Mouse (Mus musculus) lung, adult 18-20 months (tissue): ENCODE data around the gene Nr1h4.

Experiments
- DNase-seq, 2 experiments: peaks; one replicate each; pipeline ENCODE4 v3.0.0; 2022; ENCODE audit warnings: mixed read lengths in 2 of 2

Gene Nr1h4

DNA sequence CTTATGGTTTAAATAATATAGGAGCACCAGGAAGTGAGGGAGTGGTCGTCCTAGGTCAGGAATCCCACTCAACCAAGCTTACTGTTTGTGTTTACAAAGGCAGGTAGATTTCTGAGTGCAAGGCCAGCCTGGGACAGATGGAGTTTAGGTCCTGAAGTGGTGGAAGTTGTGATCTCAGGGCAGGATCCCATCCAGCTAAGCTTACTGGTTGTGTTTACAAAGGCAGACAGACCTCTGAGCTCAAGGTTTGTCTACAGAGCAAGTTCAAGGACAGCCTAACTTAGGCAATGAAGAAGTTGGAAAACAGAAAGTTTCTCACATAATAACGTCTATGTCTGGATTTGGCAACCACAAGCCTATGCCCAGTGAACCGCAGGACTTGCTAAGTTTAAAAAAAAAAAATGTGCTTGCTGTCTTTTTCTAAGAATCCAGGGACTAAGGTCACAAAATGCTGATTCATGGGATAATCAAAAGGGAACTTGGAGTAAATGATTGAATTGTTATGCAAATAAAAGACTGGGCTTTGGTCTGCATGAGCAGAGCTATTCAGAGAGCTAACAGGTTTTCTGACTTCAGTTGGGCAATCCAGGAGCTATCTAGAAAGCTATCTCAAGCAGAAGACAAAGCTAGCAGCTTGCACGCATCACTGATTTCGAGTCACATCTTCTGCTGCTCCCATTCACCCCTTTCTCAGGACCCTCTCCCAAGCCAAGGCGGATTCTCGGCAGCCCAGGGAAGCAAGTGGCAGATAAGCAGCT is 62.6 kb downstream of the Nr1h4 start:
- no peak for DNase-seq

GRCm38 (mm10) chr10:89464760-89465405 is 68.5 kb downstream of the Nr1h4 start:
- no peak for DNase-seq

- DNase-seq = no peak
Observed at GRCm38 (mm10) chr10:89462890-89463289, 70.5 kb downstream of the Nr1h4 start.

DNA sequence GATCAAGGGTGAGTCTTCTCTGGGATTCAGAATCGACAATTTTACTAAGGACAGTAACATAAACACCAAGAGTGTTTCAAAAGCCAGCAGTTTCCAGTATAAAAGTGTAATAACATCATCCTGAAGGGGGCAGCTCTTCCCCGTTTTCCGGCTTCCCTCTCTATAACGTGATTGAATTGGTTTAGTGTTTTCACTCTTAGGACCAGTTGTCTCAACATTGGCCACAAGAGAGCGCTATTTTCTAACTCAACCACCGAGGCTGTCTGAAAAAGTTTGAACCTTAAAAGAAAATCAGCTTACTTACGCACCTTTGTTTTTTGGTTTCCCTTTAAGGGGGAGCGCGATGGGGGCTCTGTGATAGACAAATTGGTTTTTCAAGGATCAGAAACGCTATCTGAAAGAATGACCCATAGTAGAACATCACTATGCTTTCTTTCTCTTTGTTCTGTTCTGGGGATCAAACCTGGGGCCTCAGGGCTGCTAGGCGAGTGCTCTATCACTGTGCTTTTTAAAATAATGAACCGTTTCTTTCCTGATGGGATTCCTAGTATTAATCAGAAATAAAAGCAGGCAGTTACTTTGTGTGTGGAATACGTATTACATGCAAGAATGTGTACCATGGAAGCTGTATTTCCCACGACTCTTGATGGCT is 71.4 kb downstream of the Nr1h4 start:
- peak; percentile 50 to 77 for DNase-seq

DNA sequence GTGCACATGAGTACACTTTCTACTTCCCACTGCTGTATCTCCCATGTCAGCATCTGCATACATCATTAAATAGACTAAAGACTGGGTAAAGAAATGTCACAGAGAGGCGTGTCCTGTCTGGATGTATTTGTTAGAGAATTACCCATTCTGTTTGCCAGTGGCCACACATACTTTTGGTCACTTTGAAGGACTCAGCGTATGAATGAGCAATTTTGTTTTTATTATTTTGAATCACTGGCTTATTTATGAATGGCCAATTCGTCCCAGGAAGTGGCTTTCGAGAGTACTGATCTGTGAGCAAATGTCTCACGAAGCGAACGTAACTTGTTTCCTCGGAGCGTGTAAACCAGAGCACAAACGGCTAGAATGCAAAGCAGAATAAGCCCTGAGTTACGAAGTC is 72.4 kb downstream of the Nr1h4 start:
- DNase-seq = no peak

GRCm38 (mm10) chr10:89458770-89459169 is 74.6 kb downstream of the Nr1h4 start:
- peak; percentile 27 to 59 for DNase-seq

GRCm38 (mm10) chr10:89453794-89454193 is 79.6 kb downstream of the Nr1h4 start:
- DNase-seq = no peak

DNA sequence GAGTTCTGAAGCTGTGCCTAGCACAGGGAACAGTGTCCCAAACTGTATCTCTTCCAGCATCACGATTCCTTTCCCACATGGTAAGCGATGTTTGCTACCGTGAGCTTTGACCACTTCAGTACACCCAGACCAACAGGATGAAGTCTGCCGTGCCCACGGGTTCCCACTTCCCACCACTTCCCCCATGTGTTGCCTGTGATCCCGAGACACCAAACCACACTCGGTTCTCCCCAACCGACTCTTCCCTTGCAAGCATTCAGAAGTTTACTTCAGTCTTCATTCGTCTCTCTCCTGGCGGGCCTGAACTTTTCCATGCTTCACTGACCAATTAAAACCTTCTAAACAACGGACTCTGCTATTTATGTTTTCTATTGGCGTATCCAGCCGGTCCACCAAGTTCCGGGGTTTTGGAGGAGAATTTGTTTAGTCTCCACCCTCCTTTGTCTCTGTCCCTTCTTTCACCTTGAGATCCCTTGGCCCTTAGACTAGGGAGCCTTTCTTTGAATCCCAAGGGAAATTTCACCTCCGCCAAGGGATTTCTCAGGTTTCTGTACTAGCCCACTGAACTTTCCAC is 80.2 kb downstream of the Nr1h4 start:
- no peak for DNase-seq

- no peak for DNase-seq
Observed at GRCm38 (mm10) chr10:89450411-89450810, 83.0 kb downstream of the Nr1h4 start.

DNA sequence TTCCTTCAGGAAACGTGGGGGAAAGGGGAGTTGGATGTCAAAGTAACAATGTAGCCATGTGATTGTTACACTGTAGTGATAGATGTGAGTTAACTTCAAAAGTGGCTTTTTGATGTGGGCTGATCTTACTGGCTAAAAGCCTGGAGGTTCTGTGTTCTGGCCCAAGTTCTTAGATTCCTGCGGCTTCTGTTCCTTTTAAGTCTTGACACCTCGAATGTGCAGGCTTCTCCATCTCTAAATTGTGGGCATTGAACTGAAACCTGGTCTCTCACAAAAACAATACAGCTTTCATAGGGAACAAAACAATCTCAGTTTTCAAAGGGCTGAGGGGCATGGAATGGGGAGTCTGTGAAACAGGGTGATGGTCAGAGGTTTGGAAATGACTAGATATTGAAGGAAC is 89.0 kb downstream of the Nr1h4 start:
- DNase-seq = no peak

DNA sequence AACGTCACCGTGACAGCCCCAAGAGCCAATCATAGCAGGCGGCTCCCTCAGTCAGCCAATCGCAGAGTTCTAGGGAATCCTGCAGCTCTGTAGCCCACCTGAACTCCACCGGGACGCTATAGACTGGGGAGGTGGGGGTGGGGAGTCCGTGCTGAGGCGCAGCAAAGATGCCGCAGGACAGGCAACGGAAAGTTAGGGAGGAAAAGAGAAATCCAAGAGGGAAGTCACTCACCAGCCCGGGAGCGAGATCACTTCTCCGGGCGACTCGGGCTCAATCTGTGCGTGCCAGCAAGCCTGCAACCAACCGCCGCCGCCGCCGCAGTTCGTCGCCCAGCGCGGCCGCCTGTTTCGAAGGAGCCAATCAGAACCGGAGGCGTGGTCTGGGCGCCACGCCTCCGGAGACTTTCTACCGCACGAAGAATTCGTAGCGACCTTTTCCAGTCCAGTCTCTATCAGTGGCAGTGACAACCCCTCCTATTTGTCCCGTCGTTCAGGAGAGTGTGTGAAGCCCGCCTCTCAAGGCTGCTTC is 89.7 kb downstream of the Nr1h4 start, which contains the start of gene Gas2l3:
TSS of gene Gas2l3 (minus strand) at position 345 of the 529 bp plus-strand sequence.
- peak; percentile 74 to 78 for DNase-seq

- DNase-seq = peak; percentile 42 to 59
Observed at GRCm38 (mm10) chr10:89443115-89443622, 90.2 kb downstream of the Nr1h4 start.

DNA sequence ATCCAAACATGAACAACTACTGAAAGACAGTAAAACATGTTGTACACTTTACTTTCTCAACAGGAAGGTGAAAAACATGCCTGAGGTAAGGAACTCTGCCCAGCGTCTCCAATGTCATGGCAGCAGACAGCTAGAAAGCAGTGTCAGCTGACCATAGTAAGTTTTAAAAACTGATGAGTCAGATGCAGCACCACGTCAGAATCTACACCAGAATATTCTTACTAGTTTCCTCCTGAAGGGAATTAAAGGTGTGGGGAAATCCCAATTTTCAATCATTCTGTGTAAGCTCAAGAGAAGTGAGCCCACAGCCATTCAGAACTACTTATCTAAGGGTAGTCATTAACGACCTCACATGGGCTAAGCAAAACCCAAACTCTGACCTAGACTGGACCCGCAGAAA is 90.7 kb downstream of the Nr1h4 start:
- DNase-seq = no peak

- DNase-seq = no peak
Observed at GRCm38 (mm10) chr10:89441961-89442360, 91.4 kb downstream of the Nr1h4 start.

- DNase-seq = no peak
Observed at GRCm38 (mm10) chr10:89439380-89439779, 94.0 kb downstream of the Nr1h4 start.

- no peak for DNase-seq
Observed at GRCm38 (mm10) chr10:89437996-89438395, 95.4 kb downstream of the Nr1h4 start.

DNA sequence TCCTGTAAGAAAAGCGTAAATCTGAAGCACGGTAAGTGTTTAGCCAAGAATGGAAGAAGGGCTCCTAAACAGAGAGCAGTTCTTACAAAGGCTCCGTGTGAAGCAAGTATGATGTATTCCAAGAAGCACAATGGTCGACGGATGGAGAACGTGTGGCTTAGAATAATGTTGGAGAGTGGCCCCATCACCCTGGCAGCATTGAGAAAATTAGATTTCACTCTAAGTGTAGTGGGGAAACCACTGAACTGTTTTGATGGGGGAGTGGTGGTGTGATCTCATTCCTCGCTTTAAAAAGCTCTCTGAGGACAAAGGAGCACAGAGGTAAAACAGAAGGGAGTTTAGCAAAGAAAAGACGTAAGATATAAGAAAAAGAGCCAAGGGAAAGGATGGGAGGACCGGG is 95.9 kb downstream of the Nr1h4 start:
- DNase-seq = no peak

DNA sequence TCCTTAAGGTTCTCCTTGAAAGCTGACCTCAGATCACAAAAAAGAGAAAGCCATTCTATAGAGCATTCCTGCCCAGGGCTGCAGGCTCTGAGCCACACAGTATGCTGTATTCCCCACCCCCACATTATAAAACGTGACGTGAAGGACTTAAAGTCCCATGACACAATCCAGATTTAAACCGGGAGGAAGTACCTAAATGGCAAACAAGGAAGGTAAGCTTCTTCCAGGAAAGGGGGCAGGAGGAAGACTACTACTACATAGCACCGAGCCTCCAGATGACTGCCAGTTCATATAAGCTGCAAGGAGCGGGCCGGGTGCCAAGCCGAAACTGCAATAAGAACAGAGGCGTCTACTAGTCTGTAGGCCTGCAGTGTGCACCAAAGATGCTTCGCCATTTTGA is 97.5 kb downstream of the Nr1h4 start:
- DNase-seq = no peak

GRCm38 (mm10) chr10:89435413-89435812 is 98.0 kb downstream of the Nr1h4 start:
- DNase-seq = no peak

GRCm38 (mm10) chr10:89434509-89435210 is 98.7 kb downstream of the Nr1h4 start:
- no peak for DNase-seq

DNA sequence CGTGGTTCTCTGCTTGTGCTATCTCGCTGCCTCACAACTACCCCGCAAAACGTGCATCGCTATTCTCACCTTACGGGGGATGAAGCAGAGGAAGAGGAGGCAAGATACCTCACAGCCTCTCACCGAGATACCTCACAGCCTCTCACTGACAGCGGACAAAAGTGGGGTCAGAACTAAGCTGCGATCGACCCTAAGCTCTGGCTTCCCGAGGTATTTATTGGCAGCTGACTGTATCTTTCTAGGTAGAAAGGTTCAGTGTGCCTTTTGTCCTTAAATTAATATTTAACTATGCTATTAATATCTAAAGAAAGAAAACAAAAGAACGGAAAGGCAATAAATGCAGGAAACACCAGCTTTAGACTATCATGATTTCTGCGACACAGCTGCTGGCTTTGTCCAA is 100.6 kb downstream of the Nr1h4 start:
- no peak for DNase-seq

- no peak for DNase-seq
Observed at GRCm38 (mm10) chr10:89430751-89431150, 102.6 kb downstream of the Nr1h4 start.
